Mouse (Mus musculus): Measurements from ENCODE around the gene Asphd1. TPM values are rescaled to one million over a fixed set of nuclear protein-coding genes. Genes with fewer than 3 reads are reported as not detected.

The Asphd1 gene
- total RNA-seq (2017), result not detected in 2 replicates

DNA sequence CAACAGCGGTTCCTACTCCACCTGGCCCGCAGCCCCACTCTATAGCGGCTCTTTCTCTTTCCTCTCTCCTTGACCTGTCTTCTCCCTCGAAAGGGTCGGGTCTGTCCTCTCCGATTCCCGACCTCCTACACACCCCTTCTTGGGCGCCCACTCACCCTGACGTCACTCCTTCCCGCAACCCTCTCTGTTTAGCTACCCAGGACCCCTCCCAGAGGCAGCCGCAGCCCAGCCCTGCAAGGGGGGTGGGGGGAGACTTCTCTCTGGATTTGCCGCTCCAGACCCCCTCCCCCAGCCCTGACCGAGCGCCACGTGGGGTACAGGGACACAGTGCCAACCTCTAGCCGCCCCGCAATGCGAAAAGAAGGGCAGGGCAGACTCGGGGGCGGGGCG is at the start of gene Asphd1:
TSS of gene Asphd1 (minus strand) at position 180 of the 390 bp plus-strand sequence.
- ATAC-seq (ENCODE audit: extremely low read depth, insufficient number of reproducible peaks, low FRiP score, poor library complexity, severe bottlenecking), result no peak

DNA sequence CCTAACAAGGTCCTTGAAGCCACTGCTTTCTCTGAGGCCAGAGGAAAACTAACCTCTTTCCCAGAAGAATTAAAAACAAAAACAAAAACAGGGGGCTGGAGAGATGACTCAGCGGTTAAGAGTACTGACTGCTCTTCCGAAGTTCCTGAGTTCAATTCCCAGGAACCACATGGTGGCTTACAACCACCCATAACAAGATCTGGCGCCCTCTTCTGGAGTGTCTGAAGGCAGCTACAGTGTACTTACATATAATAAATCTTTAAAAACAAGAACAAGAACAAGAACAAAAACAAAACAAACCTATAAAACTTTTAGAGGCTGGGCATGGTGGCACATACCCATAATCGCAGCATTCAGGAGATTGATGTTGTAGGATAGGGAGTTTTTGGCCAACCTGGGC is 47.1 kb upstream of the Asphd1 start:
- ATAC-seq (ENCODE audit: extremely low read depth, insufficient number of reproducible peaks, low FRiP score, poor library complexity, severe bottlenecking), result no peak

DNA sequence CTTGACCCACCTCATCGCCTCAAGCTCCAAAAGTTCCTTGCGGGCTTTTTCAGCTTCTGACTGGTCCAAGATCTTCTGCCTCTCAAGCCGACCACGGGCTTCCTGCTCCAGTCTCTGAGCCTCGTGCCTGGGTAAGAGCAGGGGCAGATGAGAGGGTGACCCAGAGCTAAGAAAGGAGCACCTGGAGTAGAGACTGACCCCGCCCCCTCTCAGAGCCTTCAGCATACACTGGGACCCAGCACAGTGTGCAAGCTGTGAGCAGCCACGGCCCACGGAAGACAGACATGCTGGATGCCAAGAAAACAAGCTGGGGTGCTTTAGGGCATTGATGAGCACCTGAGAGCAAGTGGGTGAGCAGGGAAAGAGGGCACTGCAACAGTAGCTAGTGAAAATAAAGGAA is 39.4 kb upstream of the Asphd1 start:
- ATAC-seq (ENCODE audit: extremely low read depth, insufficient number of reproducible peaks, low FRiP score, poor library complexity, severe bottlenecking), result no peak

DNA sequence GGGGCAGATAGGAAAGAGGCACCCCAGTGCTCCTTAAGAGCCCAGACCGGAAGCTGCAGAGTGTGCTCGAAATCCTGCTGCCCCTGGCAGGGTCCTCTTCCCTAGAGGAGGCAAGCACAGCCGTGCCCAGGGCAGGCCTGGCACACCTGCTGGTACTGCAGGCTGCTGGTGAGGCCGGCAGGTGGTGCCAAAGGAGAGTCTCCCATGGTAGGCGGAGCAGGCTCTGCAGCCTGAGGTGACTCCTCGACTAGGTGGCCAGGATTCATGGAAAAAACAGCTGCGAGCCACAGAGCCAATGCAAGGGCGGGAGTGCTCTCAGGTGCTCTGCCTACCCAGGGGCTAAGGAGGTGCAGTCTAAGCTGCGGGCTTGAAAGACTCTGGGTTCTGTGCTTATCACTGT is 36.9 kb upstream of the Asphd1 start:
- ATAC-seq (ENCODE audit: extremely low read depth, insufficient number of reproducible peaks, low FRiP score, poor library complexity, severe bottlenecking), result no peak

DNA sequence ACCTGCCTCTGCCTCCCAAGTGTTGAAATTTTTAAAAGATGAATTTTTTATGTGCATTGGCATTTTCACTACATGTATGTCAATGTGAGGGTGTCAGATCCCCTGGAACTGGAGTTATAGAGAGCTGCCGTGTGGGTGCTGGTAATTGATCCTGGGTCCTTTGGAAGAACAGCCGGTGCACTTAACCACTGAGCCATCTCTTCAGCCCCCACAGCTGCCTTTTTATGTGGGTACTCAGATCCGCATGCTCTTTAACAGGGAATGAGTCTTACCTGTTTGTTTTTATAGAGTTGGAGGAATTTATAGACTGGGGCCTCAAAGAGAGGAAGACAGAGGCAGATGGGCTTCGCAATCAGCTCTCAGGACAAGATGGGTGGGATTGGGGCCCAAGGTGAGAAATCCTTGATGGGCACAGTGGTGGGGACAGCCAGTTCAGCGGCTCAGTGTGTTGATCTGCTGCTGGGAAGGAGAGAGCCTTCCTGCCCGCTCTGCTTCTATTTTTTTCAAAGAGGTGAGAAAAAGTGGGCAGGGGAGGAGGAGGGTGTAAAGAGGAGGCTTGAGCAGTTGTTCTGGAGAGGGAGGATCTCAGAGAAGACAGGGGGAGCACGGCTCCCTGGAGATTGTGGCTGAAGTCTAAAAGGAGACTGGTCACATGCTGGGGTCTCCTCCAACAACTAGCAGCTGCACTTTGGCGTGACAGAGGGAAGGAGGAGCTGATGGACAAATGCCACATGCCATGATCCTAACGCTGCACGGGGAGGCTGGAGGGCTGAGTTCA is 35.5 kb upstream of the Asphd1 start:
- ATAC-seq (ENCODE audit: extremely low read depth, insufficient number of reproducible peaks, low FRiP score, poor library complexity, severe bottlenecking), result no peak

DNA sequence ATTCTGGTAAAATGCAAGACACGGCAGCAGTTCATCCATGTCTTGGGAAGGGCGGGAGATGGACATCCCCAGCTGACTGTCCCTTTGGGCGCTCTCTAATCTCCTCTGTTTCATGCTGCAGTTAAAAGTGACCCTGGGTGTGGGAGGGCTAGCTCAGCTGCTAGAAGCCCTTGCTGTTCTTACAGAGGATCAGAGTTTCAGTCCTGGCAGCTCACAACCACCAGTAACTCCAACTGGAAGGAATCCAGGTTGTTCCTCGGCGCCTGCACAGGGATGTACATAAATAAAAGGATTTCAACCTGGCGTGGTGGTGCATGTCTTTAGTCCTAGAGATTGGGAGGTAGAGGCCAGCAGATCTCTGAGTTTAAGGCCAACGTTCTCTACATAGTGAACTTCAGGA is 33.7 kb upstream of the Asphd1 start:
- ATAC-seq (ENCODE audit: extremely low read depth, insufficient number of reproducible peaks, low FRiP score, poor library complexity, severe bottlenecking), result no peak

DNA sequence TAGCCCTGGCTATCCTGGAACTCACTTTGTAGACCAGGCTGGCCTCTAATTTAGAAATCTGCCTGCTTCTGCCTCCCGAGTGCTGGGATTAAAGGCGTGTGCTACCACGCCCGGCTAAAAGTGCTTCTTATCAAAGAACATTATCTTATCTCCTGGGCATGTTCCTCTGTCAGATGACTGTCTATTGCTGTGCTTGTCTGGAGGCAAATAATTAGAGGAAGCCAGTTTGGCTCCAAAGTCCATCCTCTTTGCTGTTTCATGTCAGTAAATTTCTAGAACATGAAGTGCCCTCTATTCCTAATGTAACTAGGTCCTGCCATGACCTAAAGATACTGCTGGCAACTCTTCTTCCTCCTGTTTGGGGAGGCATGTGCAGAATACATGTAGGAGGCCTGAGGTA is 32.7 kb upstream of the Asphd1 start:
- ATAC-seq (ENCODE audit: extremely low read depth, insufficient number of reproducible peaks, low FRiP score, poor library complexity, severe bottlenecking), result no peak

DNA sequence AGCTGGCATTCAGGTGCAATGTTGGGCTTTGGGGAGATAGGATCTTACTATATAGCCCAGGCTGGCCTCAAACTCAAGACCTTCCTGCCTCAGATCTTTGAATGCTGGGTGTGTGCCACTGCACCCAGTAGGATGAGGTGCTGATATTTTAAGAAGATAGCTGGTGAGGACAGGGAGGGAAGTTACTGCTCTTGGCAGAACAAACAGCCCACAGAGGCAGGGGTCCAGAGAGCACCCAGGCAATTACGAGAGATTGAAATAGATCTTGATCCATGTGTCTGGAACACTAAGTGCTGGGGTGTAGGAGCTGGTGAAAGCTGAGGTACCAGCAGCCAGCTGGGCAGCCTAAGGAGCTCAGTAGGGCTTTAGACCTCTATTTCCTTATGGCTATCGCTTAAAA is 32.2 kb upstream of the Asphd1 start:
- no peak for ATAC-seq (ENCODE audit: extremely low read depth, insufficient number of reproducible peaks, low FRiP score, poor library complexity, severe bottlenecking)

DNA sequence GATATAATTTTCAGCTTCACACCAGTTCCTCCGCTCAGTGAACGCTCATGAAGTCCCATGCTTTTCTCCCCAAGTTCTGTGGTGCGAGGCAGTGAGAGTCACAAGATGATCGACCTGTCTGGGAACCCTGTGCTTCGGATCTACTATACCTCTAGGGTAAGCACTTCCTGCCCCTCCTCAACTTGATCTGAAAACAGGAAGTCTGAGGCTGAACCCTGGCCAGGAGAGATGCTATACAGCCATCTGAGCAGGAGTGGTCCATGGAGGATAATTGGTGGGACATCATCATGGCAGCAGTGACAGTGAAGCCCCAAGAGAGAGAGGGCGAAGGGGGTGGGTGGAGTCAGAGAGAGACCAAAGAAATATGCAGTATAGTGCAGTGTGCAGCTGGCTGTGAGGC is 29.5 kb upstream of the Asphd1 start:
- no peak for ATAC-seq (ENCODE audit: extremely low read depth, insufficient number of reproducible peaks, low FRiP score, poor library complexity, severe bottlenecking)

DNA sequence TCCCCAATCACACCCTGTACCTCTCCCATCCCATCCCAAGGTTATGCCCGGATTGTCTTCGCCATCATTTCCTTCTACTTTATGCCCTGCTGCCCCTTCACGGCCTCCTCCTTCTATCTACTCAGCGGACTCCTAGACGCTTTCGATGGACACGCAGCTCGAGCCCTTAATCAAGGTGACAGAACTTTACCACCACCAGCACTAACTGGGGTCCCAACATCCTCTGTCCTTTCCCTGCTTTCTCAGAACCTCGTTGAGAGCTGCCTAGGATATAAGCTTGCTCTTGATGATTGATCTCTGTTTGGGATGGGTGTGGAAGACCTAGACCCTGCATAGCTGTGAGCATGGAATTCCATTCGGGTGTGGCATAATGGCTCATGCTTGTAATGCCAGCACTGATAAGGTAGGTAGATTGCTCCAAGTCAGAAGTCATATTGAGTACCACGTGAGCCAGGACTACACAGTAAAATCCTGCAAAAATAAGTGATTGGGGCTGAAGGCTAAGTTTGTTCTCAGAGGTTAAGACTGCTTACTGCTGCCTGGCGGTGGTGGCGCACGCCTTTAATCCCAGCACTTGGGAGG is 27.6 kb upstream of the Asphd1 start:
- no peak for ATAC-seq (ENCODE audit: extremely low read depth, insufficient number of reproducible peaks, low FRiP score, poor library complexity, severe bottlenecking)

DNA sequence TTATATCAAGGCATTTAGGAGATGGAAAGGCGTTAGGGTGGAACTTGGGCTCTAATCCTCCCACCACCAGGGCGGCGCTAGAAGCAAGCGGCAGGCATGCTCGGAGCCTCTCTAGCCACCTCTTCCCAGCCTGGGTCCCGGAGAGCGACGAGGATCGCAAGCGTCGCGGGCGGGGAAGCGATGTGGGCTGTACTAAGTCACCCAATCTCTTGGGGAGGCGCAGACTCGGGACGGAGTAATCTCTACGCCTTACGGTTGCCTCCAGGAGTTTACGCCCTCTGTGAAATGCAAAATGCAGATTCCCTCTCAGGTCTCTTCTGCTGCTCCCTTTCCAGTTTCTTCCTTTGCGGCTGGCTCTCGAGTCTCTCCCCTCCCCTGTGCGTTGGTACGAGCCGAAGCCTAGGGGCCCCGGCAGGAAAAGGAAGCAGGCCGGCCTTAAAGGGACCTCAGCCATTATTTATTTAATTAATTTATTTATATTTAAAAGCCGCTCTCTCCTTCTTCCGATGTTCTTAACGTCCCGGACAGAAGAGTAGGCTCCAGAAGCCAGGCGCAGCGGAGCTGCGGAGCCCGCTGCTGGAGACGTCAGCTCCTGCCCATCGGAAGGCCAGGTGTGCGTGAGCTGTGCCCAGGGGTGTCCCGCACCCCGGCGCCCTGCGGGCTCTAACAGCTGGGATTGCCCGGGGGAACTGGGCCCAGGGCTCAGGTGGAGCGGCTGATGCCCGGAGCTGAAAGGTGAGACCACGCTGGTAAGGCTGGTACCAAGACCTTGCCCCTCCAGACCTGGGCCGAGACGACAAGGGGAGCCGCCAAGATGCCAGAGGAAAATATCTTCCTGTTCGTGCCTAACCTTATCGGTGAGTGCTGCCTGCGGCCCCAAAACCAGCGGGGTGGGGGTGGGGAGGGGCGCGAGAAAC is 26.8 kb upstream of the Asphd1 start, which contains the start of gene Cdiptos:
TSS of gene Cdiptos (minus strand) at position 149 of the 917 bp plus-strand sequence.
- ATAC-seq (ENCODE audit: extremely low read depth, insufficient number of reproducible peaks, low FRiP score, poor library complexity, severe bottlenecking), result peak; percentile 93

DNA sequence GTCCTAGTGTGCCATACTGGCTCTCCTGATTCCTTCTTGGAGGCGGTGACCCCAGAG is 26.3 kb upstream of the Asphd1 start, which contains the start of gene Cdipt:
TSS of gene Cdipt (plus strand) at position 22 of the 57 bp plus-strand sequence.
- no peak for ATAC-seq (ENCODE audit: extremely low read depth, insufficient number of reproducible peaks, low FRiP score, poor library complexity, severe bottlenecking)

DNA sequence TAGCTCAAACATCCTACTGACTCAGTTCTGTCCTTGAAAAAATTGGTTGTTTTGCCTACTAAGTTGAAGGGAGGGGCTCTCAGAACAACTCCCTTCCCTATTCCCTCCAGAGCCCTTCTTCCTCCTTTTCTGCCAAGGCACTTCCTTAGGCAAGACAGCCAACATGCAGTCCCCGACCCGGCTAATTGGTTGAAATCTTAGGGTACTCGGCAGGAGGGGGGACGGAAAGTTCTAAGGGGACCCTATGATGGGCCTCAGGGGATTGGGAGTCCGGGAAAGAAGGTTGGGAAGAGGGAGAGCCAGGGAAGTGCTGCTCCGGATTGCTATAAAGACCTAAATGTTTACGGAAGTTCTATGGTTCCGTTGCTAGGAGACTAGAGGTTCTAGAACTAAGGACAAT is 26.1 kb upstream of the Asphd1 start:
- ATAC-seq (ENCODE audit: extremely low read depth, insufficient number of reproducible peaks, low FRiP score, poor library complexity, severe bottlenecking), result no peak

DNA sequence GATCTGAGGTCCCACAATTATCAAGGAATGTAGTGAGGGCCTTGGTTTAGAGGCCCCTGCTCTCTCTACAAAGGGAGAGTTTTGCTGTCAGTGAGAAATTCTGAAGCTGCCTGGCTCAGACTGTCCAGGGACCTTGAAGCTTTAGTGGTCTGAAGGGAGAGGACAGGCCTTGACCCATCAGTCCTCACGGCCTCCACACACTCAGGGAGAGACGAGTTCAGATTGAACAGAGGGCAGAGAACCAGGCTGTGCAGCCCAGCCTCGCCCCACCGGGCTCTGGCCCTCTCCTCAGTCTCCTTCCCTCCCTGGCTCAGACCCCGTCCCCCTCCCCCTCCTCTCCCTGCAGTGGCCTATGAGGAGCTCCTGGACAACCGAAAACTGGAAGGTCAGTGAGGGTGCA is 18.0 kb upstream of the Asphd1 start:
- no peak for ATAC-seq (ENCODE audit: extremely low read depth, insufficient number of reproducible peaks, low FRiP score, poor library complexity, severe bottlenecking)

DNA sequence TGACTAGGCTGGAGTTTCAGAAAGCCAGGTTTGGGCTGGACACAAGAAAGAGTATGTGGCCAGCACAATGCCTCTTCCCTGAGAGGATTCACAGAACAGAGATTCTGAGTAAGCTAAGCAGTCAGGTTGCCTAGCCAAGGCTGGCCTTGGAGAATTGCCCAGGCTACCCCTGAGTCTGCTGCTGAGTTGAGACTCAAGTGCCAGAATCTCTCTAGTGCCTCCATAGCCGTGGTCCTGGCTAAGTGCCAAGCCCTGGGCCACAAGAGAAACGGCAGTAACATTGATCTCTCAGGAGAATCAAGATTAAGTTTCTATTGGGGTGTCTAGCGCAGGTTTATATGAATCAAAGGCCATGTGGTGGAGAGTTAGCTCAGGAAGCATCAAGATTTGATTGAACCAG is 16.2 kb upstream of the Asphd1 start:
- ATAC-seq (ENCODE audit: extremely low read depth, insufficient number of reproducible peaks, low FRiP score, poor library complexity, severe bottlenecking), result no peak

DNA sequence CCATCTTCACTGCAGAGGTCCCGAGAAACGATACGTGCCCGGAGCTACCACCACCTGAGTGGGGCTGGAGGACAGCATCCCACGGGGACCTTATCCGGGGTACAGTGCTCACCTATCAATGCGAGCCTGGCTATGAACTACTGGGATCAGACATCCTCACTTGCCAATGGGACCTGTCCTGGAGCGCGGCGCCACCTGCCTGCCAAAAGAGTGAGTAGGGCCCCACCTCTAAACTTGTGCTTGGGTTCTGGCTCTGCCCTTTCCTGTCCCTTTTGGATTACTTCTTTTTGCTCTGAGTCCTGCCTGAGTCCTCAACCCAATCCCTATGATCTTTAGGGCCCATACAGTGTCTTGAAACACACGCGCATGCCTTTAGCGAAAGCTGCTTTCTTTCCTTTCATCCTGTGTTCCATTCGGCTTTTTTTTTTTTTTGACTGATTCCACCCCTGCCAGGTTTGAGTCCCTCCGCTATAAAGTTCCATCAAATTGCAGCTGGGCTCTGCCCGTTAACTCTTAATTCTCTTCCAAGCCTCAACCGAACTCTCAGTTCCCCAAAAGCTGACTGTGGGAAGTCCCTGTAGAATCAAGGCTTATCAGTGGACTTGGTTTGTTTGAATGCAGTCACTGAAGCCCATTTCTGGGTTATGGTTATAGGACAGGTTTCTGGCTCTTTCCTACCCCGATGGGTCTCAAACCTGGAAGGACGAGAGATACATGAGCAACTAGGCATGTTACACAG is 14.3 kb upstream of the Asphd1 start:
- ATAC-seq (ENCODE audit: extremely low read depth, insufficient number of reproducible peaks, low FRiP score, poor library complexity, severe bottlenecking), result no peak

DNA sequence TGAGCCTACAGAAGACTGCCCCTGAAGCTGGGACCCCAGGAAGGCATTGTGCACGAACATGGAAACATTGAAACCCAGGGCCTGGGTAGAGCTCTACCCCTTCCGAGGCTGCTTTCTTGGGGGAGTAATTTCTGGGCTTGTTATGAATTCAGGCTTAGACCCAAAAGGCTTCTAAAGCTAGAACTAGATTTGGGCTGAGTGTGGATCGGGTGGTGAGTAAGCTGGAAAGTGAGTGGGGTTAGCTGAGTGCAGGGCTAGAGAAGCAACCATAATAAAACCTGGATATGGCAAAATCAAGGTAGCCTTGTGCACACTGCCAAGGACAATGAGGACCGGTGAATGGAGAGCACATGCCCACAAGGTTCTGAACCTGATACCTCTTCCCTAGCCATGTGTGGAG is 12.6 kb upstream of the Asphd1 start:
- no peak for ATAC-seq (ENCODE audit: extremely low read depth, insufficient number of reproducible peaks, low FRiP score, poor library complexity, severe bottlenecking)

DNA sequence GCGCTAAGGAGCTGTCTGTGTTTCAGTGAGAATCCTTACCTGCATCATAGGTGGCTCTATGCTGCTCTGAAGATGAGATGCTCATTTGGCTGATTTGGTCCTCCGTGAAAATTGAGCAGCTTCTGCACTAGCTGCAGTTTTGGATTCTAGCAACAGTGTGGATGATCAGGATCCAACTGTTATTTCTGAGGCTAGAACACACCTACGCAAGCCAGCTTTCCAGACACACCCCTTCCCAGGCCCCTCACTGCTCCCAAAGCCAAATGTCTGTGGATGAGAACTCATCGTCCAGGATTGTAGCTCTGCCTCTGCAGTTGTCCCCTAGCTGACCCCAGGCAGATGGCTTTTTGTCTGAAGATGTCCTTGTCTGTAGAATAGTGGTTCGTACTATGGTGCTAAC is 11.7 kb upstream of the Asphd1 start:
- no peak for ATAC-seq (ENCODE audit: extremely low read depth, insufficient number of reproducible peaks, low FRiP score, poor library complexity, severe bottlenecking)

DNA sequence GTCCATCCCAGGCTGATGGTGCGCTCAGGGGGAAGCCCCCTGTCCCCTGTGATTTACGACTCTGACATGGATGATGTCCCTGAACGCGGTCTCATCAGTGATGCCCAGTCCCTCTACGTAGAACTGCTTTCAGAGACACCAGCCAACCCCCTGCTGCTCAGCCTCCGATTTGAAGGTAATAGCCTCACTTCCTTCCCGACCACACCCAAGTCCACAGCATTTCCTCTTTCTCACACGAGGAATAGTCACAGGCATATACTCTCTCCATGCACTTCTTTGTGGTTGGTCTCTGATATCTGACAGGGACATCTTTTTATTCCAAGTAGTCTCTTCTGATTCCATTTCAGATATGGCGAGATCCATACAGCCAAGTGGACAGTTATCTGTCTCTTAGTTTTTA is 10.4 kb upstream of the Asphd1 start:
- ATAC-seq (ENCODE audit: extremely low read depth, insufficient number of reproducible peaks, low FRiP score, poor library complexity, severe bottlenecking), result no peak

DNA sequence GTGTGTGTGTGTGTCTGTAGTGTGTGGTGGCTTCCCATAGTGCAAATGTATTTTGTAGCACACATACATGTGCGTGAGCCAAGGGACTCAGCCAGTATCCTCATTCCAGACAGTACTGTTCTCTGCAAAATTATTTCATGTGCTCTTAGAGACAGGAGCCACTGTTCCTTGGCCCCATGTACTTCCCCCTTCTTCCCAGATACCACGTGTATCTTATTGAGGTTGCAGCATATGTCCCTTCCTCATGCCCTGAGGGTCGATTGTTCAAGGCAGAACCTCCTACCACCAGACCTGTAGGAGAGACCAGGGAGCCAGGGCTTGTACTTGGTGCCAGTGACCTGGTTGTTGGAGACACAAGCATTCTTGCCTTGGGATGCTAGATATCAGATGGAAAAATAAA is 5.7 kb upstream of the Asphd1 start:
- no peak for ATAC-seq (ENCODE audit: extremely low read depth, insufficient number of reproducible peaks, low FRiP score, poor library complexity, severe bottlenecking)
